Mouse (Mus musculus) hindbrain, embryonic 14.5 days (tissue): Measurements from ENCODE around the gene Gm44511. TPM values are rescaled to one million over a fixed set of nuclear protein-coding genes. Genes with fewer than 3 reads are reported as not detected.
"Not testable (repeated sequence)": the region's sequence is repeated elsewhere in the genome, so short reads cannot be mapped to it uniquely, and the experiment has no call there.

Source experiments
- ATAC-seq: fragments of 200-750 bp; cut with Nextera tagmentation; 2 replicates; pipeline ENCODE4 v1.8.0; 2017; ENCODE audit warnings: moderate number of reproducible peaks, mild to moderate bottlenecking, moderate TSS enrichment, moderate library complexity; ENCODE audit not compliant: low FRiP score
- DNase-seq: peaks from one replicate; pipeline ENCODE4 v3.0.0-alpha.2; 2015; ENCODE audit warnings: low spot score
- H3K27ac ChIP-seq: fragments of 300-500 bp; sonication (generic); 2 replicates; pipeline ENCODE4 v1.5.1; 2014; ENCODE audit warnings: mild to moderate bottlenecking, moderate library complexity
- H3K27me3 ChIP-seq: fragments of 300-500 bp; sonication (generic); 2 replicates; pipeline ENCODE4 v1.6.1; 2014; ENCODE audit warnings: mild to moderate bottlenecking, low read length, mixed read lengths; ENCODE audit not compliant: control insufficient read depth, insufficient read depth
- H3K36me3 ChIP-seq: fragments of 300-500 bp; sonication (generic); replicated peaks from 2 replicates; pipeline ENCODE4 v1.6.1; 2014; ENCODE audit not compliant: control insufficient read depth, insufficient read depth
- H3K4me1 ChIP-seq: fragments of 300-500 bp; sonication (generic); replicated peaks from 2 replicates; pipeline ENCODE4 v1.6.1; 2014; ENCODE audit warnings: antibody characterized with exemption, low read length, mixed read lengths; ENCODE audit not compliant: control insufficient read depth, insufficient read depth
- H3K4me2 ChIP-seq: fragments of 300-500 bp; sonication (generic); replicated peaks from 2 replicates; pipeline ENCODE4 v1.6.1; 2014; ENCODE audit warnings: mild to moderate bottlenecking, moderate library complexity
- H3K4me3 ChIP-seq: fragments of 300-500 bp; sonication (generic); replicated peaks from 2 replicates; pipeline ENCODE4 v1.5.1; 2014; ENCODE audit warnings: mild to moderate bottlenecking, low read length
- H3K9ac ChIP-seq: fragments of 300-500 bp; sonication (generic); 2 replicates; pipeline ENCODE4 v1.6.1; 2014
- H3K9me3 ChIP-seq: fragments of 300-500 bp; sonication (generic); 2 replicates; pipeline ENCODE4 v1.6.1; 2016; ENCODE audit warnings: low read length; ENCODE audit not compliant: control insufficient read depth
- WGBS: fragments of 180-500 bp; shearing (Covaris S2); extraction: QIAGEN DNeasy Blood & Tissue Kit; methylation state at CpG from one replicate; pipeline ENCODE4 v1.1.7; 2014; 5-methylcytosine and 5-hydroxymethylcytosine counted together
- polyA plus RNA-seq: library from polyadenylated mRNA; unstranded; fragments of >200 nt; fragmentation: Nextera tagmentation; extraction: Ambion mirVana; gene quantifications from 2 replicates; pipeline ENCODE4 v1.2.1, GENCODE M21; 2014

Gm44511 gene
- polyA plus RNA-seq, 1 experiment from 2014 or later: not detected

DNA sequence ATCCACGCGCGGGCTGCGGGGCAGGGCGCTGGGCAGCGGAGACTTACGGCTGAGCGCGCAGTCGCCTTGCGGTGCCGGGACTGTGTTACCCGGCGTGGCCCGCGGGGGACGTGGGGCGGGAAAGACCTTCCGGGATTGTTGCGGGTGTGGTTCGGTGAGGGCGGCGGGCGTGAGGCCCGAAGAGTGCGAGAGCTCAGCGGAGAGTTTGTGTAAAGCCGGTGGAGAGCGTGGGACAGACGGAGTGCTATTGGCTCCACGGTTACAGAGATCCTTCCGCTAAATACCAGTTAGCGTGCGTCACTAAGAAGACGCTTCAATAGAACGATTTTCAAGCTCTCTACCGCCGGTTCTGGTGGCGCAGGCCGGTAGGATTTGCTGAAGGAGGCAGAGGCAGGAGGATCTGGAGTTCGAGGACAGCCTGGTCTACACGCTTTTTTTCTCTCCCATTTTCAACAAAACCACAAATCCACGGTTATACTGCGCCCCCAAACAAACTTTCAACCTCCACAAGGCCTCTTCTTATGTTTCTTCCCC is 16.9 kb upstream of the Gm44511 start:
- no peaks in the 10 kb centered on the region for H3K9me3 ChIP-seq
- H3K4me2 ChIP-seq: peak overlapping the region; percentile 80
- no peaks in the 10 kb centered on the region for H3K36me3 ChIP-seq
- ATAC-seq (peak; percentile 85), DNase-seq (peak; percentile 100)
- 0 out of 2 replicates have a peak, but pooled peaks cover 23% of the 10 kb centered on the region for H3K4me1 ChIP-seq
- H3K27me3 ChIP-seq: no peaks in the 10 kb centered on the region
- H3K9ac ChIP-seq: peak overlapping the region; percentile 82
- peak overlapping the region; percentile 65 for H3K4me3 ChIP-seq
- peak overlapping the region; percentile 93 for H3K27ac ChIP-seq
- WGBS: 0% methylated on average over 44 of the region's 44 CpGs

DNA sequence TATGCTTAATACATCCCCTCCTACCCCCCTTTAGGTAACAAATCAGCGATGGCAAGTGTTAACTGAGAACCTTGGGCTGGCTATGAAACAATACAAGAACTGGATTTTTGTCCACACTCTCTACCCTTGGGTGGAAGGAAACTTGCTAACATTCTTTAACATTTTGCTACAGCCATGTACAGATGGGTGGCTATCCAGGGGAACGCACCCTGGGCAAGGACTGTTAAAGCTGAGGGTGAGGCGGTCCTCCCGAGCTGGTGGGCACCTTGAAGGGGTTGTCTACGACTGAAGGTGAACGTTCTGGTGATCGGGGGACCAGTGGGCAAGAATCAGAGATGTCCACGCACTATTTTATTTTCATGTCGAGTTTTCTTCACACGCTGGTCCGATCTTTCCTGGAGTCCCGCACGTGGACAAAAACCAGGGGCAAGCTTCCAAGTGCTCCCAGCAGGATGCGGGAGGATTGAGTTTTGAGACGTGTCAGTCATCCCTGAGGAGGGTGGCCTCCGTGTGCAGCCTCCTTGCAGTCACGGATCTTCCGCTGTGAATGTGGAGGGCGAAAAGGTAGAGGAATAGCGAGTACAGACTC is 16.3 kb upstream of the Gm44511 start:
- H3K27ac ChIP-seq: peak overlapping the region; percentile 88
- DNase-seq (peak; percentile 60), ATAC-seq (no peak)
- H3K4me2 ChIP-seq: peak overlapping the region; percentile 80
- WGBS: under 1% methylated on average over 20 of the region's 20 CpGs
- no peaks in the 10 kb centered on the region for H3K36me3 ChIP-seq
- H3K27me3 ChIP-seq: no peaks in the 10 kb centered on the region
- H3K9me3 ChIP-seq: no peaks in the 10 kb centered on the region
- peak overlapping the region; percentile 65 for H3K4me3 ChIP-seq
- 0 out of 2 replicates have a peak, but pooled peaks cover 23% of the 10 kb centered on the region for H3K4me1 ChIP-seq
- H3K9ac ChIP-seq: peak overlapping the region; percentile 70

DNA sequence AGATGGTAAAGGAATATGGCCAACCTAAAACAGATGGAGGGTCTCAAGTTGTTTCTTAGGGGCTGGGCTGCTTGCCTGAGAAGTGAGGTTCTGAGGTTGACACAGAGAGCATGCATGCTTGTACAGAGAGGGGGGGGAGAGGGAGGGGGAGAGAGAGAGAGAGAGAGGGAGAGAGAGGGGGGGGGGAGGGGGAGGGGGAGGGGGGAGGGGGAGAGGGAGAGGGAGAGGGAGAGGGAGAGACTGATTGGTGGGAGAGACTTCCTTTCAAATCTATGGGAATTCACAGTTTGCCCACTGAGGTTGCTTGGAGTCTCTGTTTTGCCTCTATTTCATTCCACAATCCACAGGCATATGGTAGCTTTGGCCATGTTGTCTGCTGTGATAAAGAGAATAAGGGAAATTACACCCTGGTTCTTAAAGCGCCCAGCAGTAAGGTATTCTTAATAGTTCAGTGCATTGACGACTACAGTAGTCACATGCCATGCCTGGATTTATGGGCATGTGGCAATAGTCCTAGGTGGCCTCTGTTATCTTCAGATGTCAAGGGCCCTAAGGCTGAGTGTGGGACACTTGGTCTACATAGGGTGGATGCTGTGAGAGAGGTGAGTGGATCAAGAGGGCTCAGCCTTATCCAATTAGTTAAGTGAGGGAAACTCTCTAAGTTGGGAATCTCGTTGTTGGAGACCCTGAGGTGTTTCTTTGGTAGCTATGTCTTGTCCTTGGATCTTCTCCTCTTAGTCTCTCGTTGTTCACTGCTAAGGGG is 15.4 kb upstream of the Gm44511 start:
- ATAC-seq (no peak), DNase-seq (peak; percentile 29)
- H3K4me2 ChIP-seq: peak overlapping the region; percentile 80

GRCm38 (mm10) chr6:128840669-128841068 is 14.6 kb upstream of the Gm44511 start:
- H3K9ac ChIP-seq, ATAC-seq, H3K4me3 ChIP-seq, H3K27ac ChIP-seq, DNase-seq, H3K36me3 ChIP-seq, H3K9me3 ChIP-seq, H3K27me3 ChIP-seq, H3K4me2 ChIP-seq: not testable (repeated sequence)
- H3K4me1 ChIP-seq: 0 out of 2 replicates have a peak, but pooled peaks cover 23% of the 10 kb centered on the region
- 88% methylated on average over 3 of the region's 3 CpGs for WGBS

More for the DNA sequence above, 15.4 kb upstream of the Gm44511 start:
- WGBS: 52% methylated on average over 4 of the region's 4 CpGs
- Histone ChIP-seq H3K36me3 (no peaks in the 10 kb centered on the region), H3K27me3 (no peaks in the 10 kb centered on the region), H3K9ac (peak overlapping the region; percentile 70), H3K4me3 (peak overlapping the region; percentile 65), H3K27ac (no peak overlapping the region), H3K9me3 (no peaks in the 10 kb centered on the region), H3K4me1 (0 out of 2 replicates have a peak, but pooled peaks cover 23% of the 10 kb centered on the region)

- H3K27ac ChIP-seq: no peak overlapping the region
- H3K27me3 ChIP-seq: no peaks in the 10 kb centered on the region
- H3K4me1 ChIP-seq: 0 out of 2 replicates have a peak, but pooled peaks cover 23% of the 10 kb centered on the region
- no peaks in the 10 kb centered on the region for H3K9me3 ChIP-seq
- H3K9ac ChIP-seq: 0 out of 2 replicates have a peak overlapping the region, but pooled peaks have one; percentile 89
- peak overlapping the region; percentile 89; the same call in 1 of the 2 replicates for H3K4me3 ChIP-seq
- 71% methylated on average over 7 of the region's 7 CpGs for WGBS
- DNase-seq: no peak
- peak overlapping the region; percentile 67 for H3K4me2 ChIP-seq
- ATAC-seq: no peak
- H3K36me3 ChIP-seq: no peaks in the 10 kb centered on the region
Observed at GRCm38 (mm10) chr6:128839921-128840320, 13.8 kb upstream of the Gm44511 start.

DNA sequence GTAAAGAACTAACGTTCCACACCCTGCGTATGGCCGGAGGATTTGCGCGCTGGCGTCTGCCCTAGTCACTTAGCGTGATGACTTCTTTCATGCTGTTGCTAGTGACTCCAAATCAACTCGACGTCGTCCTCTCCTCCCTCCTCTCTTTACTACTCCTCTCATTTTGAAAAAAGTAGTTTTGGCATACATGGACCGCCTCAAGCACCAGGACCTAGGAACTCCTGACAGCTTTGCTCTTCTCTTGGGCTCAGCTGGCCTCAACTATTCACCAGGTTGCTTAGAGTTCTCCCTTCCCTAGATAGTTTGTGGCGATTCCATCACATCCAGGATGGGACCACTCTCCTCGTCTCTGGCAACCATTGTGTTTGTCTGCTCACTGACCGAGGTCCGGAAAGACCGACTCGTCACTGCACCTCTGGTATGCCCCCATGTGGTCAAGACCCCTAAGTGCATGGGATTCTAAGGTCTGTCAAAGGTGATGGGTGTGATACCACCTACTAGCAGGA is 13.2 kb upstream of the Gm44511 start:
- Histone ChIP-seq H3K9ac (peak overlapping the region; percentile 89), H3K9me3 (no peaks in the 10 kb centered on the region), H3K4me1 (0 out of 2 replicates have a peak, but pooled peaks cover 18% of the 10 kb centered on the region), H3K27ac (peak overlapping the region; percentile 92), H3K4me3 (peak overlapping the region; percentile 89), H3K36me3 (no peaks in the 10 kb centered on the region), H3K27me3 (no peaks in the 10 kb centered on the region), H3K4me2 (peak overlapping the region; percentile 67)
- WGBS: under 1% methylated on average over 17 of the region's 17 CpGs
- ATAC-seq (peak; percentile 7; the same call in 1 of the 2 replicates), DNase-seq (peak; percentile 76)

DNA sequence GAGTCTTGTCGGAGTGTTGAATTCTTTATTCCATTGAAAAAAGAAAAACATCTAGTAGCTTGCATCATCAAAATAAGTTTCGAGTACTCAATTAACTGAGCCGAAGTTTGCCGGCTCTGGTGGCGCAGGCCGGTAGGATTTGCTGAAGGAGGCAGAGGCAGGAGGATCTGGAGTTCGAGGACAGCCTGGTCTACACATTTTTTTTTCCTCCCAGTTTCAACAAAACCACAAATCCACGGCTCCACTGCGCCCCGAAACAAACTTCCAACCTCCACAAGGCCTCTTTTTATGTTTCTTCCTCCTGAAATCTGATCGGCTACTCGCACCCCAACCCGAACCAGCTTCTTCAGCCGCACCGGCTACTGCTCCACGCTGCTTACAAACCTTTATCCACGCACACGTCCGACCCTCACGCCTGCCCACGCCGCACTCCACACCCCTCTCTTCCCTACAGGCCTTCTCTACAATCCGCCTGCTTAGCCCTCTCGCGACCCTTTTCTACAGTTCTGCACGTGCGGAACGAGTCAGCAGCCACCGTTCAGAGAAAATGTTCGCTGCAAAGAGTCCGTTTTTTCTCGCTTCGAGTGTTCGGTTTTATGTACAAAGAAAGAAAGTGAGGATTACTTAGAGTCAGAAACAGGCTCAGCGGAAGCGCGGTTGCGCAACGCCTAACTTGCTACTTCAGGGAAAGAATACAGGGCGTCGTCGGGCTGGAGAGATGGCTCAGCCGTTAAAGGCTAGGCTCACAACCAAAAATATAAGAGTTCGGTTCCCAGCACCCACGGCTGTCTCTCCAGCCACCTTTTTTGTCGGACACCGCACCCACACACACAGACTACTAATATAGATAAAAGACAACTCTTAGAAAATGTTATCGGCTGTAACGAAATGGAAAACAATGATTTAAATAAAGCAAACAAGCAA is 12.5 kb upstream of the Gm44511 start:
- peak overlapping the region; percentile 89 for H3K9ac ChIP-seq
- 0% methylated on average over 49 of the region's 49 CpGs for WGBS
- ATAC-seq (peak; percentile 59), DNase-seq (peak; percentile 99)
- H3K36me3 ChIP-seq: no peaks in the 10 kb centered on the region
- H3K9me3 ChIP-seq: no peaks in the 10 kb centered on the region
- 0 out of 2 replicates have a peak, but pooled peaks cover 14% of the 10 kb centered on the region for H3K4me1 ChIP-seq
- no peaks in the 10 kb centered on the region for H3K27me3 ChIP-seq
- H3K27ac ChIP-seq: peak overlapping the region; percentile 92
- H3K4me3 ChIP-seq: peak overlapping the region; percentile 89
- H3K4me2 ChIP-seq: peak overlapping the region; percentile 67

DNA sequence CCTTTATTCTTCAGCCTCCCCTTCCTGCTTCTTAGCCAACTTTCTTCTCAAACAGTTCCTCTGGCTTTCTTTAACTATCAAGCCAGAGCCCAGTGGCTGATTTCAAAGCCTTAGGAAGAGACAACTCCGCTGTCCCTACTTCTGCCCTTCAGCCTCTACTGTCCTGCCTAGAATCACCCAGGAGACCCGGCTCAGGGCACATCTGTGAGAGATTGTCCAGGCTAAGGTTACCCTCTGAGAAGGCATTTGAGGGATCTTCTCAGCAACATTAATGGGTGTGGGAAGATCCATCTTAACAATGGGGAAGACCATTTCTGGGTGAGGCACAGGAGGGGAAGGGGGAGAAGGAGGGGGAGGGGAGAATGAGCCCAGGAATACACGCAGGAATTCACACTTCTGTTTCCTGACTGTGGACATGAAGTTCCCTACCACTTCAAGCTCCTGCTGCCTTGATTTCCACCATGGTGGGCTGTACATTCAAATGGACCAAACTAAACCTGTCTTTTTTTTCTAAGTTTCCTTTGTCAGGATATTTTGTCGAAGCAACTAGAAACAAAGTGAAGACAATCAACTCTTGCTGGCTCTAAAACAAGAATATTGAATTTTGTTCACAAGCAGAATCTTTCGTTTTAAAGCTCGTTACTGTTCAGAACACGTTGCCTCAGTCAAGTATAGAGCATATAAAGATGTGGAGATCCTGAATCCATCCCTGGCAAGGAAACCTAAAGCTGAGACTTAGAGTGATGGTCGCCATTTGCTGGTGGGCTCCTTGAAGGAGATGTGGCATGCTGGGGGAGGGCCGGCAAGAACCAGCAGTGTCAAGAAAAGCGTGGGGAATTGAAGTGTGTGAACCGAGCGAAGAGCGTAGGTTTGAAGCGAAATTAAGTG is 11.6 kb upstream of the Gm44511 start:
- DNase-seq: peak; percentile 70
- Histone ChIP-seq H3K9ac (peak overlapping the region; percentile 66), H3K9me3 (no peaks in the 10 kb centered on the region), H3K36me3 (no peaks in the 10 kb centered on the region), H3K27me3 (no peaks in the 10 kb centered on the region), H3K27ac (peak overlapping the region; percentile 92), H3K4me1 (0 out of 2 replicates have a peak, but pooled peaks cover 14% of the 10 kb centered on the region), H3K4me3 (peak overlapping the region; percentile 89), H3K4me2 (peak overlapping the region; percentile 67)
- peak; percentile 34 for ATAC-seq
- WGBS: 2% methylated on average over 14 of the region's 14 CpGs
